Mouse (Mus musculus) limb, embryonic 11.5 days (tissue): ENCODE measurements around the gene Taok1. TPM values are rescaled to one million over a fixed set of nuclear protein-coding genes. Genes with fewer than 3 reads are reported as not detected.
A peak's percentile ranks its signal among the peaks of the same experiment; 100 is the strongest.
"Not testable (repeated sequence)": the region's sequence is repeated elsewhere in the genome, so short reads cannot be mapped to it uniquely, and the experiment has no call there.

Experiments
- ATAC-seq: fragments of 200-750 bp; cut with Nextera tagmentation; 2 replicates; pipeline ENCODE4 v1.8.0; 2017; ENCODE audit warnings: low read depth; ENCODE audit not compliant: insufficient number of reproducible peaks, low FRiP score, low TSS enrichment
- DNase-seq: peaks from one replicate; pipeline ENCODE4 v3.0.0-alpha.2; 2015; ENCODE audit warnings: low spot score
- H3K27ac ChIP-seq: fragments of 300-500 bp; sonication (generic); replicated peaks from 2 replicates; pipeline ENCODE4 v1.5.1; 2014; ENCODE audit warnings: low read depth, mild to moderate bottlenecking, low read length
- H3K27me3 ChIP-seq: fragments of 300-500 bp; sonication (generic); 2 replicates; pipeline ENCODE4 v1.6.1; 2014; ENCODE audit warnings: mild to moderate bottlenecking, low read length, mixed read lengths; ENCODE audit not compliant: control insufficient read depth, insufficient read depth
- H3K36me3 ChIP-seq: fragments of 300-500 bp; sonication (generic); 2 replicates; pipeline ENCODE4 v1.6.1; 2014; ENCODE audit warnings: mild to moderate bottlenecking, low read length, moderate library complexity, mixed read lengths; ENCODE audit not compliant: control insufficient read depth, insufficient read depth
- H3K4me1 ChIP-seq: fragments of 300-500 bp; sonication (generic); 2 replicates; pipeline ENCODE4 v1.6.1; 2014; ENCODE audit warnings: low read length, mixed read lengths; ENCODE audit not compliant: control insufficient read depth, insufficient read depth
- H3K4me2 ChIP-seq: fragments of 300-500 bp; sonication (generic); 2 replicates; pipeline ENCODE4 v1.6.1; 2014; ENCODE audit warnings: low read depth, mild to moderate bottlenecking, moderate library complexity; ENCODE audit not compliant: severe bottlenecking
- H3K4me3 ChIP-seq: fragments of 300-500 bp; sonication (generic); 2 replicates; pipeline ENCODE4 v1.5.1; 2014; ENCODE audit warnings: low read depth, low read length
- H3K9ac ChIP-seq: fragments of 300-500 bp; sonication (generic); 2 replicates; pipeline ENCODE4 v1.6.1; 2014; ENCODE audit warnings: mild to moderate bottlenecking, low read length
- H3K9me3 ChIP-seq: fragments of 300-500 bp; sonication (generic); 2 replicates; pipeline ENCODE4 v1.6.1; 2016; ENCODE audit warnings: low read length; ENCODE audit not compliant: control insufficient read depth
- WGBS: fragments of 180-500 bp; shearing (Covaris S2); extraction: QIAGEN DNeasy Blood & Tissue Kit; methylation state at CpG from one replicate; pipeline ENCODE4 v1.1.7; 2014; 5-methylcytosine and 5-hydroxymethylcytosine counted together
- polyA plus RNA-seq: library from polyadenylated mRNA; unstranded; fragments of >200 nt; fragmentation: Nextera tagmentation; extraction: Ambion mirVana; gene quantifications from 2 replicates; pipeline ENCODE4 v1.2.1, GENCODE M21; 2014

Gene Taok1
- polyA plus RNA-seq, 1 experiment from 2014 or later, result 13.1 TPM

GRCm38 (mm10) chr11:77528420-77528819 is 79.2 kb downstream of the Taok1 start:
- not testable (repeated sequence) for H3K4me1 ChIP-seq, DNase-seq, H3K9ac ChIP-seq, H3K4me3 ChIP-seq, H3K27me3 ChIP-seq, H3K9me3 ChIP-seq, H3K36me3 ChIP-seq, H3K27ac ChIP-seq, ATAC-seq, H3K4me2 ChIP-seq
- 87% methylated on average over 3 of the region's 3 CpGs for WGBS

- H3K4me3 ChIP-seq, result no peak overlapping the region
- H3K36me3 ChIP-seq, result no peaks in the 10 kb centered on the region
- H3K4me2 ChIP-seq, result no peak overlapping the region
- no peak overlapping the region for H3K9ac ChIP-seq
- H3K4me1 ChIP-seq, result no peaks in the 10 kb centered on the region
- DNase-seq, result no peak
- H3K27ac ChIP-seq, result no peak overlapping the region
- no peaks in the 10 kb centered on the region for H3K27me3 ChIP-seq
- 78% methylated on average over 3 of the region's 3 CpGs for WGBS
- no peaks in the 10 kb centered on the region for H3K9me3 ChIP-seq
- no peak for ATAC-seq
These were observed 81.7 kb downstream of the Taok1 start for GRCm38 (mm10) chr11:77525804-77526486.

- ATAC-seq (no peak), DNase-seq (no peak)
- H3K4me3 ChIP-seq, result no peak overlapping the region
- H3K27me3 ChIP-seq, result peaks cover 7% of the 10 kb centered on the region
- H3K4me1 ChIP-seq, result peaks cover 3% of the 10 kb centered on the region; the same call in 1 of the 2 replicates
- H3K9ac ChIP-seq, result no peak overlapping the region
- H3K4me2 ChIP-seq, result no peak overlapping the region
- H3K9me3 ChIP-seq, result no peaks in the 10 kb centered on the region
- no peak overlapping the region for H3K27ac ChIP-seq
- 54% methylated on average over 5 of the region's 5 CpGs for WGBS
- no peaks in the 10 kb centered on the region for H3K36me3 ChIP-seq
These were observed 86.8 kb downstream of the Taok1 start for GRCm38 (mm10) chr11:77520601-77521529.

- Histone ChIP-seq H3K9me3 (no peaks in the 10 kb centered on the region; the same call in 1 of the 2 replicates), H3K9ac (no peak within 1 kb of the TSS), H3K4me1 (peaks cover 14% of the 10 kb centered on the region), H3K27ac (no peak within 1 kb of the TSS), H3K4me3 (no peak within 1 kb of the TSS), H3K36me3 (no peaks in the 10 kb centered on the region), H3K27me3 (peaks cover 19% of the 10 kb centered on the region), H3K4me2 (no peak within 1 kb of the TSS)
- DNase-seq, result no peak
- 67% methylated on average over 5 of the region's 5 CpGs for WGBS
- no peak for ATAC-seq
These were observed 88.6 kb downstream of the Taok1 start, which contains the start of gene Gm10392 for GRCm38 (mm10) chr11:77519043-77519442. Gm10392 (minus strand) TSS chr11:77519198.

- H3K9ac ChIP-seq, result no peak overlapping the region
- ATAC-seq (no peak), DNase-seq (no peak)
- WGBS, result 78% methylated on average over 27 of the region's 27 CpGs
- no peak overlapping the region for H3K4me2 ChIP-seq
- H3K27me3 ChIP-seq, result peaks cover 19% of the 10 kb centered on the region
- H3K4me1 ChIP-seq, result peaks cover 17% of the 10 kb centered on the region
- H3K9me3 ChIP-seq, result no peaks in the 10 kb centered on the region; the same call in 1 of the 2 replicates
- H3K36me3 ChIP-seq, result no peaks in the 10 kb centered on the region
- no peak overlapping the region for H3K4me3 ChIP-seq
- no peak overlapping the region for H3K27ac ChIP-seq
These were observed 89.4 kb downstream of the Taok1 start for GRCm38 (mm10) chr11:77518051-77518798.

GRCm38 (mm10) chr11:77516553-77517425 is 90.8 kb downstream of the Taok1 start:
- H3K4me2 ChIP-seq, result no peak overlapping the region
- H3K4me1 ChIP-seq, result peaks cover 22% of the 10 kb centered on the region
- H3K27me3 ChIP-seq, result peaks cover 19% of the 10 kb centered on the region
- H3K27ac ChIP-seq, result no peak overlapping the region
- no peaks in the 10 kb centered on the region for H3K36me3 ChIP-seq
- no peak overlapping the region for H3K4me3 ChIP-seq
- 55% methylated on average over 5 of the region's 5 CpGs for WGBS
- no peaks in the 10 kb centered on the region; the same call in 1 of the 2 replicates for H3K9me3 ChIP-seq
- DNase-seq (no peak), ATAC-seq (no peak)
- H3K9ac ChIP-seq, result no peak overlapping the region

GRCm38 (mm10) chr11:77515637-77516552 is 91.7 kb downstream of the Taok1 start, which contains the start of gene Trp53i13:
Trp53i13 (minus strand) TSS chr11:77515980.
- H3K4me2 ChIP-seq, result peak within 1 kb of the TSS; percentile 92
- DNase-seq, result peak; percentile 46
- H3K9ac ChIP-seq, result peak within 1 kb of the TSS; percentile 53; the same call in 1 of the 2 replicates
- peak within 1 kb of the TSS; percentile 45 for H3K4me3 ChIP-seq
- peaks cover 19% of the 10 kb centered on the region for H3K27me3 ChIP-seq
- H3K4me1 ChIP-seq, result peaks cover 22% of the 10 kb centered on the region
- 6% methylated on average over 39 of the region's 39 CpGs for WGBS
- ATAC-seq, result no peak
- H3K36me3 ChIP-seq, result no peaks in the 10 kb centered on the region
- H3K9me3 ChIP-seq, result no peaks in the 10 kb centered on the region; the same call in 1 of the 2 replicates
- no peak within 1 kb of the TSS for H3K27ac ChIP-seq
